Mouse (Mus musculus) liver, postnatal 0 days (tissue): ENCODE measurements at regions not wholly inside any gene's neighbourhood (a gene's known extent, or its start where the extent isn't known, plus 50 kb on each side); places are given as distances from the start of the nearest gene placed in this dataset.

Experiments
- ATAC-seq: fragments of 200-750 bp; cut with Nextera tagmentation; 2 replicates; pipeline ENCODE4 v1.8.0; 2017; ENCODE audit warnings: mild to moderate bottlenecking, moderate library complexity
- DNase-seq: peaks from one replicate; pipeline ENCODE4 v3.0.0-alpha.2; 2016
- H3K27ac ChIP-seq: fragments of 300-500 bp; sonication (generic); 2 replicates; pipeline ENCODE4 v1.5.1; 2014; ENCODE audit warnings: antibody characterized with exemption, moderate library complexity, mild to moderate bottlenecking, low read depth
- H3K27me3 ChIP-seq: fragments of 300-500 bp; sonication (generic); 2 replicates; pipeline ENCODE4 v1.6.1; 2014; ENCODE audit warnings: low read length, control low read depth, mixed read lengths; ENCODE audit not compliant: insufficient read depth
- H3K36me3 ChIP-seq: fragments of 300-500 bp; sonication (generic); replicated peaks from 2 replicates; pipeline ENCODE4 v1.6.1; 2014; ENCODE audit warnings: mild to moderate bottlenecking, control low read depth, low read length, moderate library complexity, mixed read lengths; ENCODE audit not compliant: insufficient read depth
- H3K4me1 ChIP-seq: fragments of 300-500 bp; sonication (generic); 2 replicates; pipeline ENCODE4 v1.6.1; 2014; ENCODE audit warnings: antibody characterized with exemption, mild to moderate bottlenecking, control low read depth; ENCODE audit not compliant: insufficient read depth
- H3K4me2 ChIP-seq: fragments of 300-500 bp; sonication (generic); 2 replicates; pipeline ENCODE4 v1.6.1; 2014; ENCODE audit warnings: low read depth, mild to moderate bottlenecking, low read length, moderate library complexity, mixed read lengths
- H3K4me3 ChIP-seq: fragments of 300-500 bp; sonication (generic); 2 replicates; pipeline ENCODE4 v1.5.1; 2014; ENCODE audit warnings: low read depth, low read length
- H3K9ac ChIP-seq: fragments of 300-500 bp; sonication (generic); replicated peaks from 2 replicates; pipeline ENCODE4 v1.6.1; 2014; ENCODE audit warnings: mild to moderate bottlenecking, moderate library complexity
- H3K9me3 ChIP-seq: fragments of 300-500 bp; sonication (generic); 2 replicates; pipeline ENCODE4 v1.6.1; 2016; ENCODE audit warnings: mild to moderate bottlenecking, control low read depth, low read length, mixed read lengths
- CTCF ChIP-seq: sonication (generic); IDR thresholded peaks from 2 replicates; pipeline ENCODE4 v1.5.1; 2016; ENCODE audit warnings: antibody characterized with exemption, low read depth
- EP300 ChIP-seq: IDR thresholded peaks from 2 replicates; pipeline ENCODE4 v1.6.1; 2016; ENCODE audit warnings: antibody characterized with exemption, low read depth, mild to moderate bottlenecking
- WGBS: fragments of 180-500 bp; shearing (Covaris S2); extraction: QIAGEN DNeasy Blood & Tissue Kit; methylation state at CpG from one replicate; pipeline ENCODE4 v1.1.7; 2014; ENCODE audit not compliant: insufficient replicate concordance; 5-methylcytosine and 5-hydroxymethylcytosine counted together

- TF ChIP-seq EP300 (no peak), CTCF (no peak)
- Histone ChIP-seq H3K9me3 (no peaks in the 10 kb centered on the region), H3K4me3 (no peak overlapping the region), H3K9ac (no peak overlapping the region), H3K27ac (no peak overlapping the region), H3K4me1 (peaks cover 14% of the 10 kb centered on the region; the same call in 1 of the 2 replicates), H3K4me2 (no peak overlapping the region), H3K36me3 (no peaks in the 10 kb centered on the region), H3K27me3 (no peaks in the 10 kb centered on the region)
- no peak for DNase-seq
- ATAC-seq: no peak
- WGBS: 80% methylated on average over 10 of the region's 10 CpGs
Measured at GRCm38 (mm10) chr2:68799993-68800740, 61.1 kb upstream of the Cers6 start.

- no peaks in the 10 kb centered on the region for H3K36me3 ChIP-seq
- peak; percentile 68 for ATAC-seq
- H3K27ac ChIP-seq: peak overlapping the region; percentile 70
- no peak overlapping the region for H3K9ac ChIP-seq
- H3K27me3 ChIP-seq: no peaks in the 10 kb centered on the region
- no peak for DNase-seq
- H3K4me1 ChIP-seq: peaks cover 7% of the 10 kb centered on the region; the same call in 1 of the 2 replicates
- no peaks in the 10 kb centered on the region for H3K9me3 ChIP-seq
- H3K4me2 ChIP-seq: no peak overlapping the region
- no peak overlapping the region for H3K4me3 ChIP-seq
- 72% methylated on average over 6 of the region's 6 CpGs for WGBS
- no peak for TF ChIP-seq EP300
- TF ChIP-seq CTCF: no peak
Measured at GRCm38 (mm10) chr2:68804117-68804516, 57.1 kb upstream of the Cers6 start.

DNA sequence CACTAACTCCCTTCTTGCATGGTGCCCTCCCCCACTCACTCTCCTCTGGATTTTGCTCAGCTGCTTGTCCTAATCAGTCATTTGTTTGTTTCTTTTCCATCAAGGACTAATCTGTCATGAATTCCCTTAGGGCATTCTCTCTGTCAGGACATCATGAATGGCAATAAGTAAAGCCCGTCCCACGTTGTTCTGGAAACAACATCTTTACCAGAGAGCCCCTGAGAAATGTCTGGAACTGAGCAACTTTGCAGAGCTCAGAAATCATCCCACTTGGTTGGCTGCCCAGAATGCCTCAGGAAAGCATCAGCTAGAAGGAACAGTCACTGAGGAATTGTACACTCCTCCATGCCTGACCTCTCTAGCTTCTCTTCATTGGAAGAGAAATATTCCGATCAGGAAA lies 55.4 kb upstream of the Cers6 start:
- no peak overlapping the region for H3K27ac ChIP-seq
- no peak for DNase-seq
- no peak overlapping the region for H3K9ac ChIP-seq
- no peak for ATAC-seq
- H3K36me3 ChIP-seq: no peaks in the 10 kb centered on the region
- no peaks in the 10 kb centered on the region for H3K9me3 ChIP-seq
- TF ChIP-seq EP300: no peak
- TF ChIP-seq CTCF: no peak
- H3K27me3 ChIP-seq: no peaks in the 10 kb centered on the region
- H3K4me1 ChIP-seq: peaks cover 7% of the 10 kb centered on the region; the same call in 1 of the 2 replicates
- H3K4me2 ChIP-seq: no peak overlapping the region
- no peak overlapping the region for H3K4me3 ChIP-seq
- WGBS: 72% methylated on average over 3 of the region's 3 CpGs

- no peak for ATAC-seq
- Histone ChIP-seq H3K36me3 (no peaks in the 10 kb centered on the region), H3K9ac (no peak overlapping the region), H3K27me3 (no peaks in the 10 kb centered on the region), H3K4me2 (no peak overlapping the region), H3K9me3 (no peaks in the 10 kb centered on the region), H3K4me3 (no peak overlapping the region), H3K4me1 (peaks cover 7% of the 10 kb centered on the region; the same call in 1 of the 2 replicates), H3K27ac (no peak overlapping the region)
- WGBS: 58% methylated on average over 10 of the region's 10 CpGs
- TF ChIP-seq CTCF (no peak), EP300 (no peak)
- DNase-seq: no peak
Measured at GRCm38 (mm10) chr2:68806311-68806895, 54.8 kb upstream of the Cers6 start.
